Mouse (Mus musculus) frontal cortex, adult 2 months (tissue): ENCODE results near the gene Olfr1442. TPM values are rescaled to one million over a fixed set of nuclear protein-coding genes. Genes with fewer than 3 reads are reported as not detected.
"Not testable (repeated sequence)": the region's sequence is repeated elsewhere in the genome, so short reads cannot be mapped to it uniquely, and the experiment has no call there.

ENCODE experiments used
- DNase-seq, 2 experiments: peaks; one replicate each; pipeline ENCODE4 v3.0.0; 2022; ENCODE audit warnings: low spot score in 1 of 2; ENCODE audit errors: extremely low spot score in 1 of 2
- polyA plus RNA-seq: library from polyadenylated mRNA; depleted of rRNA; stranded (reverse); fragments of >200 nt; gene quantifications from 2 replicates; pipeline ENCODE4 v1.2.3, GENCODE M21; 2012; rRNA removed

The Olfr1442 gene
- polyA plus RNA-seq, result not detected in 2 replicates

DNA sequence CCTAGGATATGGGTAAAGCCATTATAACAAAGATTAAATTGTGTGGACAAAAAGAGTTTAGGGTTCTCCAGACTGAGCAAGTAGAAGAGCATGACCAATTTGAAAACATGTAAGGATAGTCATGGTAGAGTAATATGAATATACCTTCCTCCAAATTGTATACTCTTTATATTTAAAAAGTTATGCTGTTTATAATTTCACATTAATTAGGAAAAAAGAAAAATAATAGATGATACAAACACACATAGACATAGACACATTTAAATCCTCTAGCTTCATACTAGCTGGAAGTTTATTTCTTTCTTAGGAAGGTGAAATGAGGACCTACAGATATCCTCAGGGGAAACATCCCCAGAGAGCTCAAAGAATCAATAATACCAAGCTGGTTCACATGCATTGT lies at the start of gene Olfr1442:
TSS of gene Olfr1442 (plus strand) at position 301 of the 400 bp plus-strand sequence.
- DNase-seq, result no peak

DNA sequence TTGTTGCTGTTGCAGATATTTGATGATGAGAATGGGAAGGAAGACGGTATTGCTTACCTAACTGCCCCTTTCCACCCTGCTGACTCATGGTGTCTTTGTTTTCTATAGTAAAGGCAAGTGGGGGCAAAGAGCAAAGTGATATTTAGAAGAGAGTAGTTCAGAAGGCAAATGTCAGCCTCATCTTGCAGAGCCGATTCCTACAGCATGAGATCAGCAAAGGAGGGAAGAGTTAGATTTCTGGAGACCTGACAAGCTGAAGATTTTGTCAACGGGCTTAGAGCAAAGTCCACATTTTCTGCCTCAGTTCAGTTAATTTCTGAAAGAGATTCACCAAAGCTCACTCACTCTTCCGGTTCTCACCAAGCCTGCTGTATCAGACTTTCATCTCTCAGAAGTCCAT lies 37.1 kb upstream of the Olfr1442 start, which contains the start of gene Glyat:
TSS of gene Glyat (plus strand) at position 133 of the 400 bp plus-strand sequence.
- no peak for DNase-seq

DNA sequence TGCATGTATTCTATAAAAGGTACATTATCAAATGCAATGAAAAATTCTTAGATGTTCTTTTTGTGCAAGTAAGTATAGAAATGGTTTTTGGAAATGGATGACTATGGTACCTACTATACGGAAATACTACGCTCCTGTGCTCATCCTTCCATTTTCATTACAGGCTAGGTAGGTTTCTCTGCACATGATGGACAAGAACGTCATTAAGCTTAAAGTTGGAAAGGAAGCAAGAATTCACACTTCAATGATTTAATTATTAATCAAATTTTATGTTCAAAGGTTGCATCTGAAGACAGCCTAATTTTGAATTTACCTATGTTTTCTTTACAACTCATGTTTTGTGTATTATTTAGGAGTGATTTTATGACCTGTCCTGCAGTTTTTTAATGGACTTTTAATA lies 36.0 kb upstream of the Olfr1442 start:
- no peak for DNase-seq

DNA sequence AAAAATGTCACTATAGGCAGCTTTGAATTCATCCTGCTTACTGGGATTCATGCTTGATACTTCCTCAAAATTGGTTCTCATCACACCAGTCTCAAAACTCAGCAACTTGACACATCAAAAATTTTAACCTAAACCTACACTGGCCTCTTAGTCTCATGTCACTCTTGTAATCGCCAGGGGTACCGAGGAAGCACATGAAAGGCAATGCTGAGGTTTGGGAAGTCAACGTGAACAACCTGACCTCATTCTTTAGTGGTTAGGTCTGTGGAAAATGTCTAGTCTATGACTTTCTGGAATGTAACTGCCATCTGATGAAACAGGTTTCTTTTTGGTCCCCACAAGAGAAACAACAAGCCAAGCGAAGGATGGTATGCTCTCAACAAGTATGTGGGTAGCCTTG lies 35.3 kb upstream of the Olfr1442 start:
- DNase-seq, result no peak

DNA sequence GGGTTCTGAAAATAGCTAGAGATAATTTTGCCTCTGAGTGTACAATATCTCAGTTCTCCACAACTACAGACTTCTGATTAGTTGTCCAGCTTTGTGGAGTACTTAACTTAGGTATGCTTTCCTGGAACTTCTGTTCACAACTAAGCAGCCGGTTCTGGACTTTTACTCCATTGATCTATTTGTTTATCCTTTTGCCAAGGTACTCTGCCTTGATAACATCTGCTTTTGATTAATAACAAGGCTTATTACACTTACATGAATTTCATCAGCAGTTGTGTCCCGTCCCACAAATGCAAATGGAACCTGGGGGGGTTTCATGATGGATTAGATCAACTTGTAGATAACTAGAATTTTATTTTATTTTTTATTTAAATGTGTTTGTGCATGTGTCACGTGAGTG lies 33.4 kb upstream of the Olfr1442 start:
- no peak for DNase-seq

DNA sequence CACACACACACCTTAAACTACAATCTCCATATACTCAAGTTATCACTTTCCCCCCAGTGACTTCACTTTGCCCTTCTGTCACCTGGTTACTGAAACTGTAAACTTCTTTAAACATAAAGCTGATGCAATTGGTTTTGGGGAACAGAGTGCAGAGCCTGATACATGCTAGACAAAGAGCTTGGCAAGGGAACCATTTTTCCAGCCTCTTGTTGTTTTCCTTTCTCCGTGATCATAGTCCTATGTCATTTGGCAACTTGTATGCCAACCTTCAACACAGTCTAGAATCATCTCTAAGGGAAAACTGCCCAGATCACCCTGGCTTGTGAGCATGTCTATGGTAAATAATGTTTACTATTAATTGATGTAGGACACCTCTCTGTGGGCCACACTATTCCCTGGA lies 32.2 kb upstream of the Olfr1442 start:
- DNase-seq, result no peak

DNA sequence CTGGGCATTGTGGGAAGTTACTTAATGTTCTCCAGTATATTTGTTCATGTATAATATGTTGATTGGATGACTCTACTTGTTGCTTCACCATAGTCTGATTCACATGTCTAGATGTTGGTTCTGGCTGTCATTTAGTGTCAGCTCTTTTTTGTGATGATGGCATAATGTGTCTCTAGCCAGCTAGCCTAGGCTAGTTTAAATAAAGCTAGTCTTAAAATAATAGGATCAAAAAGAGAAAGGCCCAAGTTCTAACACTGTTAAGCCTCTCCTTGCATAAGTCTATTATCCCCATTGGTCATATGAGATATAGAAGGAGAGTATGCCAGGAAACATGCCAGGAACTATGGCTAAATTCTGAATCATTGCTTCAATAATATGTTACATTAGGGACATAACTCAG lies 20.7 kb upstream of the Olfr1442 start:
- no peak for DNase-seq

DNA sequence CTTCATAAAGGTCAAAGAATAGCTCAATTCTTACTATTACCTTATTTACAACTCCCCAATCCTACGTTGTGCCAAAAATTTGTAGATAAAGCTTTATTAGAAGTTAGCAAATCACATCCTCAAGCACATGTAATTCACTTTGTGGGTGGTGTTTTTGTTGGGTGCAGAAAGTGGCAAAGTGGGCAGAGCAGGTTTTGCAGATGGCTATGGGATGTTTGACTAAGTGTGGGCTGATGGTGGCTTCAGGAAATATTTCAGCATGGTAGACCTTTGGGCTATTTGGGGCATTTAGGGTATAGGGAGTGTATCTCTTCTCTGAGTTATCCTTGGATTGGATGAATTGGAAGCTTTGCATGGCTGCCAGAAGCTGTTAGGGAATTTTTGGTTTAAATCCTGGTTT lies 4.1 kb upstream of the Olfr1442 start:
- DNase-seq, result no peak

DNA sequence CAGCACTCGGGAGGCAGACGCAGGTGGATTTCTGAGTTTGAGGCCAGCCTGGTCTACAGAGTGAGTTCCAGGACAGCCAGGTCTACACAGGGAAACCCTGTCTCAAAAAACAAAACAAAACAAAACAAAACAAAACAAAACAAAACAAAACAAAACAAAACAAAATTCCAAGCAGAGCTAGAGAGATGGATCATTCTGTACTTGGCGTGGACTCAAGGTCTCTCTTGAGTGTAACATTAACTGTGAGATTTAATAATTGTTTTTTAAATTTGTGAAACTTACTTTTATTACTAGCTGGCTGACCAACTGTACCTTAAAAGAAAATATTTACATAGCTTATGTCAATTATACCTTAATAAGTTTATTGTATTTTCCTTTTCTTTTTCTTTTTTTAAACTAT lies 1.6 kb upstream of the Olfr1442 start:
- DNase-seq, result not testable (repeated sequence)

DNA sequence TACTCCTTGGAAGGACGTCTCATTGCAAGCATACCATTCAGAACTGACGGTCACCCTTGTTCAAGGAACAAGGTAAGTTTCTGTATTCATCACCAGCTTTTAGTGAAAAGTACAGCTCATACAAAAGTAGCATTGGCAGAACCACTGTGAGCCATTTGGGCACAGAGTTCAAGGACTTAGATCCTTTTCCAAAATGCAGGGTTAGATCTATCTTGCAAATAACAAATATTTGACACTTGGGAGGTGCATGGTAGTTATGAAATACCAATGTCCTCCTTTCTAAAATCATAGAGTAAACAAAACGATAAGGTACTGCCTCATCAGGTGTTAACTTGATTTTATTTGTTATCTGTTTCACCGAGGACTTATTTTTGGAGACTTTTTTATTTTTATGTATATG lies 812 bp downstream of the Olfr1442 start:
- no peak for DNase-seq

DNA sequence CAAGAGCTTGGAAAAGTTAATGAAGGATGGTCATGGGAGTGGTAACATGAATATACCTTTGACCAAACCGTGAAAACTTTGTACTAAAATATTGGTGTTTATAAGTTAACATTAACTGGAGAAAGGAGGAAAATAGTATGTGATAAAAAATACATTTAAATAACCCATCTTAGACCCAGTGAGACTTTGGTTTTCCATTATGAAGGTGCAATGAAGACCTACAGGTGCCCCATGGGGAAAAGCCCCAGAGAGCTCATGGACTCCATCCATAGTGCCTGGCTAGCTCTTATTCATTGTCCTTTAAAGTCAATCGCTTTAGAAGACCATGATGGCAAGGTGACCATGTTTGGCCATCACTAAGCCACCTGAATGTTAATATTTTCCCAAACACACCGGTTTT lies 7.6 kb downstream of the Olfr1442 start, which contains the start of gene Olfr1443:
TSS of gene Olfr1443 (plus strand) at position 301 of the 400 bp plus-strand sequence.
- DNase-seq, result no peak

DNA sequence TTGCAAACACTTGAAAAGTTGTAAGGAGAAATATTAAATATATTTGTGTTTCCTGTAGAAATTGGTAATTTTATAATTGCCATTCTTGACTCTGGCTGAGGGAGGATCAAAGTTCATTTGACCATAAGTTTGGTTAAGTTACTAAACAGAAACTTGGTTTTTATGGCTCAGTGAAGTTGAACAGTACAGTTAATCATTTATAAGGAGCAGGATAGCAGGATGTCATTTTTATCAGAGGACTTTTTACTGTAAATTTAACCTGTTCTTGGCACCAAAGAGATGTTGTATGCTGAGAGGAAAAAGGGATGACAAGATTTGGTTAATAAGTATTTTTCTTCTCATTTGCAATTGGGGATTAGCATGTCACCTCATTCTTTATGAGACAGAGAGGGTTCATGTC lies 14.4 kb downstream of the Olfr1442 start:
- no peak for DNase-seq

DNA sequence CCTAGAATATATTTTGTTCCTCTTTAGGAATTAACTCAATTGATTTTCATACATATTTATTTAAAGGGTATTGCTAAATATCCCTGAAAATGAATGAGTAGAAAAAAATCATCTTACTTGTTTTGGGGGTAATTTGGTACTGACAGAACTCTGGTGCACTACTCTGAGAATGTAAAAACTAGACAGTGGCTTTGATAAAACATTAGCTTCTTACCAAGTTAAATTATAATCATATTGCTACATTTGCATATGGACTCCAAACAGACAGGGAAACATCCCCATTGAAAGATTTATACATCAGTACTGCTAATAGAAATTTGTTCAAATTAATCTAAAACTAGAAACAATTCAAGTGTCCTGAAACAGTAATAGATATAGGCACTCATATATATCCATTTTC lies 15.0 kb downstream of the Olfr1442 start:
- DNase-seq, result no peak

DNA sequence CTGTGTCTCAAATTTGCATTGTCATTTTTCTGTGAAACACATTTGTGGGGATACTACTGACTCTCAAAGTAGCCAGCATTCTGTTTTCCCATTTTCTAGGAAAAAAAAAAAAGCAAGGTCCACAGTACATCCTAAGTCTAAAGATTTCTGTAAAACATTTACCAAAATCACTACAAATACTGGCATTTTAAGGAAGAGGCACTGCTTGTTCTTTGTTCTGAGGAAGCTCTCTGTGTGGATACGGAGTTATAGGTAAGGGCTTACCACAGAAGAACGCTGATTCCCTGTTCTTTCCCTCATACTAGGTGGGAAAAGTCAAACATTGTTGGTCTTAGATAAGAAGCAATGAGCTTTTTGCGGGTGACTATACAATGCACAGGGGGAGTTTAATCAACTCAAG lies 25.4 kb downstream of the Olfr1442 start, which contains the start of gene Keg1:
TSS of gene Keg1 (plus strand) at position 197 of the 400 bp plus-strand sequence.
- no peak for DNase-seq

DNA sequence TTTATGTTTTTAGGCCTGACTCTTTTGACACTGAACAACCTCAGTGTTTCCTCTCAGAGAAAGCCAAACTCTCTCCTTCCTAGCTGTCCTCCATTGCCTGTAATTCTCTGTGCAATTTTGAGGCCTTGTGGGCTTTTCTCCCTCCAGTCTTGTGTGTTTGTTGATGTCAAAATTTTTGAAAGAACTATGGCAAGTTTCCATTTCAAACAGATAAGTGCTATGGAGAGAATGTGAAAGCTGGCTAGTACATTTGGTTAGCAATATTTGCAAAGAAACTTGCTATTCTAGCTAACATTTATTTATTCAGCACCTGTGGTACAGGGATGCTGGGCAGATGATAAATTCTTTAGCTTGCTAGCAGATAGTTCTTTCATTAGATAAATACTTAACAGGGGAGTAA lies 26.0 kb downstream of the Olfr1442 start:
- no peak for DNase-seq

DNA sequence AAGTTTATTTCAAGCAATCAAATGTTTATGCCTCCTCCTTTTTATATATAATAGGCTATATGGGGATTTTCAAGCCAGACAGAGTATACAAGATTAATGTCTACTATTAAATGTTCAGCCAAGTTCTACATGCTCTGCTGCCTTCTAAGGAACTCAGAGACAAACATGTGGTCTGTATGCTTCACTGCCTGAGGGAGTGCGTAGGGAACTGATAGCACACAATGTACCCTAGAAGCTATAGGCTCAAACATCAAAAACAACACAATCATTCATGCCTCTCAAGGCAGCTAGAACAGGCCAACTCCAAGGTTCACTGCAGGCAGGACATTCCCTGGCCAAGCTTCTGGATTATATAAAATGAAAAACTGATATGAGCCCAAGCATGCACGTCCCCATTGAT lies 38.2 kb downstream of the Olfr1442 start:
- DNase-seq, result no peak

DNA sequence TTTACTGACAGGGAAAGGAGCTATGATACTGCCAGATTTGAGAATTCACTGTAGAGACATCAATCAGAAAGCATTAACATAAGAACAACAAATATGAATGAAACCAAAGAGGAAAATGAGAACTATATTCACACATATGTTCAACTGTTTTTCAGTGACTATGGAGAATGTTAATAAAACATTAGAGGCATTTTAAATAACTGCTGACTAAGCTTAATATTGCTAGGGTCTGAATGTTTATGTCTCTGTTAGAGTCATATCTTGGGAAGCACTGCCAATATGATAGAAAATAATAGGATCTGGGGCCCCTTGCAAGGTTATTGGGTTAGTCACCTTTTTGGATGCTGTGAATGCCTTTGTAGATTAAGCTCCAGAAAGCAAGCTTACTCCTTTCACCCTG lies 38.7 kb downstream of the Olfr1442 start:
- no peak for DNase-seq

DNA sequence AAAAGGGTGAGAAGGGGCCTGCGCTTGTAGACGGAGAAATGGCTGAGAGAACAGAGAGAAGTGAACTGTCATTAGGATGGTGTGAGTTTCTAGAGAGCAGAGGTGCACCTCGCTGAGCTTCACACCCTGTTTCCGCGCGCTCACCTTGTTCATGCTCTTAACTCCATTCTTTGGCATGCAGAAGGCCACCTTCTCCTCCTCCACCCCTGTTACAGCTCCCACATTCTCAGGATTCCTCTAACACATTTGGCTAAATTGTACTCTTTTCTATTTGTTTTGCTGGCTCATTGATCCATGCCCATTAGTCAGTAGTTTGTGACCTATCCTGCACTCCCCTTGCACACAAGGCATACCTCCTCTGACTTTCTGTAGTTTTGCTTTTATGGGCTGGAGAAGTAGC lies 49.0 kb downstream of the Olfr1442 start:
- DNase-seq, result no peak

DNA sequence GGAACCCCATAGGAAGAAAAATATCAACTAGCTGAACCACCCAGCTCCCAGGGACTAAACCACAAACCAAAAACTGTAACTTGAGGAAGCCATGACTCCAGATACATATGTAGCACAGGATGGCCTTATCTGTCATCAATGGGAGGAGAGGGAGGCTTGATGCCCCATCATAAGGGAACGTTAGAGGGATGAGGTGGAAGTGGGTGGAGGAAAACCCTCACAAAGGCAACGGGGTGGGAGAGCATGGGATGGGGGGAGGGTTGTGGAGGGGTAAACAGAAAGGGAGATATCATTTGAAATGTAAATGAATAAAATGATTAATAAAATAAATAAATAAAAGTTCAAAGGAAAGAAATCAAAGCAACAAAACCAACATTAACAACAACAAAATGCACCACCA lies 50.2 kb downstream of the Olfr1442 start:
- DNase-seq, result no peak

DNA sequence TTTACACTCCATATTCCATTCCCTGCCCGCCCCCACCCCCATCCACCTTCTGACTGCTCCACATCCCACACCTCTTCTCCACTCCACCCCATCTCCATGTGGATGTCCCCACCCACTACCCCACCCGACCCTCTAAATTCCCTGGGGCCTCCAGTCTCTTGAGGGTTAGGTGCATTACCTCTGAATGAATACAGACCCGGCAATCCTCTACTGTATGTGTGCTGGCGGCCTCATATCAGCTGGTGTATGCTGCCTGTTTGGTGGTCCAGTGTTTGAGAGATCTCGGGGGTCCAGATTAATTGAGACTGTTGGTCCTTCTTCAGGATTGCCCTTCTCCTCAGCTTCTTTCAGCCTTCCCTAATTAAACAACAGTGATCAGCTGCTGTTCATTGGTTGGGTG lies 50.7 kb downstream of the Olfr1442 start:
- not testable (repeated sequence) for DNase-seq

DNA sequence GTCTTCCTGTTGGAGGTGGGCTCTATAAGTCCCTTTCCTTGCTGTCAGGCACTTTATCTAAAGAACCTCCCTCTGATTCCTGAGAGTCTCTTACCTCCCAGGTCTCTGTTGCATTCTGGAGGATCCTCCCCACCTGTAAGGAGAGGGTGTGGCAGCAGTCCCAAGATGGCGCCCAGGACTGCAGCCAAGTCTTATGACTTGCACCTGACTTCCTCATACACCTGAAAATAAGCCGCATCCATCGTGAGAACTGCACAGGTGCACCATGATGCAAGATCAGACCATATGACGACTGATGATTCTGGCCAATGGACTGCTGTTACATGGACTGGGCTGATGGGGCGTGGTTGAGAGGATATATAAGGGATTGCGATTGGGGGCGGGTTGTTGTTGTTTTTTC lies 51.4 kb downstream of the Olfr1442 start:
- not testable (repeated sequence) for DNase-seq

DNA sequence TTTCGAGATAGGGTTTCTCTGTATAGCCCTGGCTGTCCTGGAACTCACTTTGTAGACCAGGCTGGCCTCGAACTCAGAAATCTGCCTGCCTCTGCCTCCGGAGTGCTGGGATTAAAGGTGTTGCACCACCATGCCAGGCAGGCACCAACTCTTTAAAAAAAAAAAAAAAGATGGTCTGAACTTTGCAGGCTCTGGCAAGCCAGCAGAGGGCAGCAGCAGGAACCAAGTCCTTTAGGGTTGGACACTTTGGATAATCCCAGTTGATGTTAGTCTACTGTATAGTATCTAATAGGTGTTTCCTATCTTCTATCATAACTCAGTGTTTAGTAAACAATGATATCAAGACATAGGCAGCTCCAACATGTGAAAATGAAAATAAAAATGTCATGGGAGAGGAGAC lies 52.1 kb downstream of the Olfr1442 start:
- DNase-seq, result peak in 1 of 2 experiments; percentile 23

DNA sequence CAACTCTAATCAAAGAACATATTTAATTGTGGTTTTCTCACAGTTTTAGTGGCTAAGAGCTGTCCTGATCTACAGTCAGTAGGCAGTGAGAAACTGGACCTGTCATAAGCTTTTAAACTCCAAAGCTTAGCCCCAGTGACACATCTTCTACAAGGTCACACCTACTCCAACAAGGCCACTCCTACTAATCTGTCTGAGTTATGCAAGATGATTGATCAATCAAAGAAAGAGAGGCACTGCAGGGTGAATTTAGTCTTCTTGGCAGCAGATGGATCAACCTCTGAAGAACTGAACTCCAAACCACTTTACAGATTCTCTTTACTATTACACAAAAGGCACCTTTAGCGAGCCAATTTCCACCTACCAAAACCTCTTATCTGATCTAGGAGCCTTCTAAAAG lies 55.6 kb downstream of the Olfr1442 start:
- no peak for DNase-seq
